Mouse (Mus musculus) neural tube, embryonic 10.5 days (tissue): Measurements from ENCODE around the gene Eps8l2.
A peak's percentile ranks its signal among the peaks of the same experiment; 100 is the strongest.
"Not testable (repeated sequence)": the region's sequence is repeated elsewhere in the genome, so short reads cannot be mapped to it uniquely, and the experiment has no call there.

ENCODE experiments used
- DNase-seq: peaks from one replicate; pipeline ENCODE4 v3.0.0-alpha.2; 2017; ENCODE audit warnings: low spot score; ENCODE audit errors: extremely low spot score

Gene Eps8l2

GRCm38 (mm10) chr7:141407670-141408069, 69.0 kb downstream of the Eps8l2 start:
- DNase-seq, result not testable (repeated sequence)

GRCm38 (mm10) chr7:141408833-141409232, 70.2 kb downstream of the Eps8l2 start:
- DNase-seq, result peak; percentile 83

GRCm38 (mm10) chr7:141410631-141411030, 72.0 kb downstream of the Eps8l2 start:
- DNase-seq, result no peak

GRCm38 (mm10) chr7:141411667-141412066, 73.0 kb downstream of the Eps8l2 start:
- DNase-seq, result no peak
